Mouse (Mus musculus): ENCODE results near the gene Ppp1r14b.

Gene Ppp1r14b

GRCm38 (mm10) chr19:6943709-6944108, 31.1 kb upstream of the Ppp1r14b start:
- DNase-seq = no peak

- no peak for DNase-seq
Measured at GRCm38 (mm10) chr19:6947742-6948141, 27.0 kb upstream of the Ppp1r14b start.

- DNase-seq = peak; percentile 73 to 81
Measured at GRCm38 (mm10) chr19:6948186-6948585, 26.6 kb upstream of the Ppp1r14b start.

GRCm38 (mm10) chr19:6949532-6949931, 25.2 kb upstream of the Ppp1r14b start:
- no peak for DNase-seq

- no peak for DNase-seq
Measured at GRCm38 (mm10) chr19:6949951-6950350, 24.8 kb upstream of the Ppp1r14b start.

DNA sequence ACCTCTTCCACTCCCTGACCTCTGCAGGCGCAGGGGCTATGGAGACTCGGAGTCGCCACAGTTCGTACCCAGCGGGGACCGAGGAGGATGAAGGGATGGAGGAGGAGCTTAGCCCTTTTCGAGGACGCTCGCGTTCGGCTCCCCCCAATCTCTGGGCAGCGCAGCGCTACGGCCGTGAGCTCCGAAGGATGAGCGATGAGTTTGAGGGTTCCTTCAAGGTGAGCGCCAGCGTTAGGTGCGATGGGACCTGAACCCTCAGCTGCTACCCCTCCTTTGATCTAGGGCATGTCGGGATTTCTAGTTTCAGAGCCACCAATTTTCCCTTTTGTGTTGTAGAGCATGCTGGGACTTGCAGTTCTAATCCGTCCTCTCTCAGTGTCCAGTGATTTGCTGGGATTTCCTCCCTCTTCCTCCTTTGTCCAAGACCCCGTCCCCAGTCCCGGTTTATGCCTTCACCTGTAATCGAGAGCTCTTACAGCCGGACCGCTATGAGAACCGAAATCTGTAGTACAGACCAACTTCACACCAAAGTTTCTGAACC, 24.1 kb upstream of the Ppp1r14b start:
- peak; percentile 65 to 66 for DNase-seq

DNA sequence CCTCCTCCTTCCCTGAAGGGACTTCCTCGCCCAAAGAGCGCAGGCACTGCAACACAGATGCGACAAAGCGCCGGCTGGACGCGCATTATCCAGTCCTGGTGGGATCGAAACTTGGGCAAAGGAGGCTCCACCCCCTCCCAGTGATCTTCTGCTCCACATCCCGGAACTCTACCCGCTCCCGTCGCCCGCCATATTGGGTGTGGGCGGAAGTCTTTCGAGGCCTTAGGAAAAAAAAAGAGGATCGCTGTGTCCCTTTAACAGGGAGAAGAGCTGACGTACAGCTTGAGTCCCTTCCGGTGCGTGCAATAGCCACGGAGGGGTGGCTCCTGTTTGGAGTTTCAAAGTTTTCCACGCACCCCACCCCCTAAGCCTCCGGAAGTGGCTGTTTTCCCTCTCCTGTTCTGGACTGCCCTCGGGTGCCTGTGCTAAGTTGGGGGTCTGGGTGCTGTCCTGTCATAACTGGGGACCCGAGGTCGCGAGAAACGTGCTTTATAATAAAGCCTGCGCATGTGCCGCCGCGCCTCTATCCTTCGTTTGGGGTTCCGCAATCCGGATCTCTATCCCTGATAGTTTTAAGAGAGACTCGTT, 23.3 kb upstream of the Ppp1r14b start:
- DNase-seq = peak; percentile 91 to 96

DNA sequence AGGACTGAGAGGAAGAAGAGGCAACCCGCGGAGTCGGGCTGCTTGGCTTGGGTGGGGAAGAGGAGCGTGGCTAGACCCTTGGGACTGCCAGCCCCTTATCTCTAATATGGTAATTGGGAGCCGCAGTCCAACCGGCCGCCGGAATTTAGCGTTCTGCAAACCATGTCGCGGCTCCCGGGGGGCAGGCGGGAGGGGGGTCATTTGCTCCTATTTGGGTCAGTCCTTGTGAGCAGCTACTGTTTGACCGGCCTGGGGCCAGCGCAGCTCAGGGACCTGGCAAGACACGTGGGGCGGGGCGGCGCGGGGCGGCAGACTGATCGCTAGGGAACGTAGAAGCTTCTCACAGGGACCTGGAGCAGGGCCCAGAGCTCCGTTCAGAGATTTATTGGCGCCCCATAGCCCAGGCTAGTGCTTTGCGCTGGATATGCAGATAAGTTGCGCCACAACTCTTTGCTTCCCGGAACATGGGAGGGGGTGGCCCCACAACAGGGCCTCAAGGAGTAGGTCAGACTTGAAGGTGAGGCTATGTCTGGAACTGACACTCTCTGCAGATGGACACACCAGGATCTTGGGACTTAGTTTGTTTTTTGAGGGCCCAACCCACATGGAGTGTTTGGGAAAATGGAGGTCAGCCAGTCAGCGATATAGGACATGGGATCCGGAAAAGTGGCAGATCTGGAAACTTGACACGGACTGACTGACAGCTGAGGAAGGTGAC, 22.6 kb upstream of the Ppp1r14b start:
- DNase-seq = peak; percentile 78

DNA sequence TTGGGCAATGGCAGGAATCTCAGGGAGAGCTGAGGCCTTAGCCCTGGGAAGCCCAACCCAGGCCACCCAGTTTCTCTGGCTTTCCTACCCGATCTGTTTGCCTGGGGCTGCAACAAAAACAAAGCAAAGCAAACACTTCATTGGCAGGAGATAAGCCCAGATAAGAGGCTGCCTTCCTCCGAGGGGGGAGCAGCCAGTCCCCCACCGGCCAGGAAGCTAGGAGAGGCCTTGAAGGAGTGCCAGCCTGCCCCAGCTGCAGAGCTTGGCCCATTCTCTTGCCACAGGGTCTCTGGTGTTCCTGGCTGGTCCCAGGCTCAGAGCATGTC, 22.1 kb upstream of the Ppp1r14b start:
- DNase-seq = peak in 1 of 2 experiments; percentile 27

- DNase-seq = peak in 1 of 2 experiments; percentile 46
Measured at GRCm38 (mm10) chr19:6954046-6954445, 20.7 kb upstream of the Ppp1r14b start.

DNA sequence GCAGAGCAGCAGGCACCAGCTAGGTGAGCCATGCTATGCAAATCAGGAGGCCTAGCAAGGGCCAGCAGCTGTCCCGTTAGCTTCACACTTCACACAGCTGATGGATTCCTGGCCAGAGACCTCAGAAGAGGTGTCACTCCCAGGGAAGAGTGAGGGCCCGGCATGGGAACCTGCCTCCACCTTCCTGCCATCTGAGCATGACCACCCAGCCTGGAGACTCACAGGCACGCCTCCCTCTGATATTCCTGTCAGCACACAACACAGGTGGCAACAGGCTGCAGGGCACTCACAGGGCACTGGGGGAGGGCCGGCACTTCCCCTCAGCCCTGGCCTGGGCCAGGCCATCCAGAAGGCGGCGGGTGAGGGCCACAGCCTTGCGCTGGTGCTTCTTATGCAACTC, 19.3 kb upstream of the Ppp1r14b start:
- no peak for DNase-seq

DNA sequence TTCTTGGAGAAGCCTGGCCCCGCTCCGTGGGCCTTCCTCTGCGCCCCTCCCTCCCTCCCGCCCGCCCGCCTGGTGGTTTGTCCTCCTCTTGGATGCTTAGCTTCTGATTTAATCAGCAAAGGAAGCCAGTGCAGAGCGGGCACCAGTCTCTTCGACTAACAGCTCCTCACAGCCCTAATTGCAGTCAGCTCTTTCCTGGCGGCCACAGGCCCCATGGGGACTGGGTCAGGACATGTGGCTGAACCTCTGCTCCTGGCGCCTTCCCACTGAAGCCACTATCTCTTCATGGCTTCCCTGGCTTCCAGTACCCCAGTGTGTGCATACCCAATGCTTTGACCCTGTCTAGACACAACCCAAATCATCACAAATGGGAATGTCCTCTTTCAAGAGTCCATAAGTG, 18.3 kb upstream of the Ppp1r14b start:
- DNase-seq = no peak

DNA sequence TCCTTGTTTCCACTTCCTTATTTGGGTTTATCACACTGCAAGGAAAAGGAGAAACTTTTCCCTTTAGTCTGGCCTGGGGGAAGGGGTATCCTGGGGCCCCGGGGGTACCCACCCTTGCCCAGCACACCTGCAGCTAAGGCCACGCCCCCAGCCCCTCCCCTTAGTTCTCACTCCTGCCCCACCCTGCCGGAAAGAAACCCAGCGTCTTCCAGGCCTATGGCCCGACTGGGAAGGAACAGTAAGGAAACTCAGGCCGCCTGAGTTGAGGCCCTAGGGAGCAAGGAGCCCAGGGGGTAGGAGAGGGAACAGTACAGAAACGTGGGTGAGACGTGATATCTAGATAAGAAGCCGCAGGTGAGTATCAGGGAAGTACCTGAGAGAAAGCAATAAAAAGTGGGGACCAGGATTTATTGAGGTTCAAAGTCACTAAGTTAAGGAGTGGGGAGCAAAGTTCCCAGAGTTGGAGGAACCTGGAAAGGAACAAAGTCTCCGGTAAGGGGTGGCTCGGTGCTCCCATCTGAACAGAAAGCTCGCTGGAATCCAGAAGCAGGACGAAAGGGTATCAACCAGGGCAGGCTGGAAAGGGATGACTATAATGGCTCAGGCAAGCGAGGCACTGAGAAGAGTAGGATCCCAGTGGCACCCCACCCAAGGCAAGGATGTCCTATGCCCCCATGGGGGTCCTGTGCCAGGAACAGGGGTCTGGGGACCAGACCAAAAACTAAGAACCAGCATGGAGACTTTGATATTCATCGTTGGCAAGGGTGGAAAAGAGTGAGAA, 6.1 kb upstream of the Ppp1r14b start:
- no peak for DNase-seq

- DNase-seq = no peak
Measured at GRCm38 (mm10) chr19:6969291-6969664, 5.5 kb upstream of the Ppp1r14b start.

DNA sequence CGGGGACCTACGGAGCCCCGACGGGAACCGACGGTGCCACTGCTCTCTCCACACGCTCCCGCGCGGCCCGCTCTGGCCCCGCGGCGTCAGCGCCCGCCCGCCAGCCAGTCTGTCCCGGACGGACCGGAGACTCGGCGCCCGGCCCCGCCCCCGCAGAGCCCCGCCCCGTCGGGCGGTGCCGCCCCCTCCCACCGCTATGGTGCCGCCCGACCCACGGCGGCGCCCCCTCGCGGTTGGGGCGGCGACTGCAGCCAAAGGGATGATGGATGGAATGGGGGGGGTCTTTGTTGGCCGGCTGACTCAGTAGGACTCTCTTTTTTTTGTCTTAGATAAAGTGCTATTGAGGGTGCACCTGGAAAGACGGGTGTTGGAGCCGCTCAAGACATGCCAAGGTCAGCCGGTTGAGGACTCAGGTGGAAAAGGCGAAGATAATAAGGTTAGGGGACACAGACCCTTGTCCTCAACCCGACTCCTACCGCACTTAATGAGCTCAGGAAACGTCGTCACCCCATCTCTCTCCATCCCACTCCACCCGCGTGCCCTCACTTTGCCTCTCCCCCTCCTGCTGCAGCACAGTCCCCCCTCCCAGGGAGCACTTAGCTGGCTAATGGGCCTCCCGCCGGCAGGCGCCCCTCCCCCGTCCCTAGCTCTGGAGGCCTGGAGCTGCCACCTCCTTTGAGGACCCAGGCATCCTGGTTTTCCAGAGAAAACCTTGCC, 4.9 kb upstream of the Ppp1r14b start:
- peak in 1 of 2 experiments; percentile 47 for DNase-seq

DNA sequence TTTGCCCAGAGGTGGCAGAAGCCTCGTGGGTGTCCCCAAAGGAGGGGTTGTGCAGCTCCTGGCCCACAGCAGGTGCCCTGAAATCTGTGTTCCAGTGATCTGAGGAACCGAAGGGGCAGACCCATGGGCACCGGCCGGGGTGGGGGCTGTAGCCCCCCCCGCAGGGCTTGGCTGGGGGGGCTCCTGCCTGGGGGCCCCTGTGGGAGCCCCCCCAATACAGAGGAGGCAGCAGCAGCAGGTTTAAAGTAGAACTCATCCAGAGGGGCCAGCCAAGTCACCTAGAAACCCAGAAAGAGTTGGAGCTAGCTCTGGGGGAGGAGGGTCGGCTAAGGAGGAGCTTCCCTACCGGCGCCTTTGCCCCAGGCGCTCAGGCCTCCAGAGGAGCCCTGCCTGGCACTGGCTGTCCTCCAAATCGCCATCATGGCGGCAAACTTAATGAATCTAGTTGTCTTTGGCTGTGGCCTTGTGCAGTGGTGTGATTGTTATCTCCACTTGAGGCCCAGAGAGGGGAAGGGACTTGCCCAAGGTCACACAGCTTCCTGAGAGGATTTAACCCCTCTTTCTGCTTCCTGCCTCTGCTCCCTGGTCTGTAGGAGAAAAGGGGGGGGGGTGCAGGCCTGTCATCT, 4.2 kb upstream of the Ppp1r14b start:
- no peak for DNase-seq

GRCm38 (mm10) chr19:6971644-6972043, 3.1 kb upstream of the Ppp1r14b start:
- no peak for DNase-seq

- DNase-seq = no peak
Measured at GRCm38 (mm10) chr19:6972247-6972917, 2.4 kb upstream of the Ppp1r14b start.

DNA sequence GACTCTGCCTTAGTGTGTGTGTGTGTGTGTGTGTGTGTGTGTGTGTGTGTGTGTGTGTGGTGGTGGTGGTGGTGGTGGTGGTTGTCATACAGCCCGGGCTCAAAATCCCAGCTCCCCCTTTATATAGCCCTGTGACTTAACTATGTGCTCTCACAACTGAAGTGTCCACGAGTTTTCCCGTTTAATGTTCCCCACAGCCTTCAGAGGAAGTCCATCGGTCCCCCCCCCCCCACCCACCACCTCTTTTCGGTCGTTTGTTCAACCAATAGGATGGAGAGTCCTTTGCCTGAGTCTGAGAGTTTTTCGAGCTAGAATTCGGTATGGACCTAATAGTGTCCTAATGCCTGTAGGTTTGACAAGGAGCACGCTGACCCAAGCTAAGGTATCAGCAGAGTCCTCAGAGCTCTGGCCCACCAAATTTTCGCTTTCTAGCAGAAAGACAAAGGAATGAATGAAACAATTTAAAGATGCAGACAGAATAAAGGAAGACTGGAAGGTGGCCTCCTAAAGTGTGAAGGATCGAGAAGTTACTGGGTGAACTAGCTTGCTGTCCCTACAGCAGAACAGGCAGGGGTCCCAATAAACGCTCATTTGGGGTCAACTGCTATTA, 1.1 kb upstream of the Ppp1r14b start:
- DNase-seq = no peak

DNA sequence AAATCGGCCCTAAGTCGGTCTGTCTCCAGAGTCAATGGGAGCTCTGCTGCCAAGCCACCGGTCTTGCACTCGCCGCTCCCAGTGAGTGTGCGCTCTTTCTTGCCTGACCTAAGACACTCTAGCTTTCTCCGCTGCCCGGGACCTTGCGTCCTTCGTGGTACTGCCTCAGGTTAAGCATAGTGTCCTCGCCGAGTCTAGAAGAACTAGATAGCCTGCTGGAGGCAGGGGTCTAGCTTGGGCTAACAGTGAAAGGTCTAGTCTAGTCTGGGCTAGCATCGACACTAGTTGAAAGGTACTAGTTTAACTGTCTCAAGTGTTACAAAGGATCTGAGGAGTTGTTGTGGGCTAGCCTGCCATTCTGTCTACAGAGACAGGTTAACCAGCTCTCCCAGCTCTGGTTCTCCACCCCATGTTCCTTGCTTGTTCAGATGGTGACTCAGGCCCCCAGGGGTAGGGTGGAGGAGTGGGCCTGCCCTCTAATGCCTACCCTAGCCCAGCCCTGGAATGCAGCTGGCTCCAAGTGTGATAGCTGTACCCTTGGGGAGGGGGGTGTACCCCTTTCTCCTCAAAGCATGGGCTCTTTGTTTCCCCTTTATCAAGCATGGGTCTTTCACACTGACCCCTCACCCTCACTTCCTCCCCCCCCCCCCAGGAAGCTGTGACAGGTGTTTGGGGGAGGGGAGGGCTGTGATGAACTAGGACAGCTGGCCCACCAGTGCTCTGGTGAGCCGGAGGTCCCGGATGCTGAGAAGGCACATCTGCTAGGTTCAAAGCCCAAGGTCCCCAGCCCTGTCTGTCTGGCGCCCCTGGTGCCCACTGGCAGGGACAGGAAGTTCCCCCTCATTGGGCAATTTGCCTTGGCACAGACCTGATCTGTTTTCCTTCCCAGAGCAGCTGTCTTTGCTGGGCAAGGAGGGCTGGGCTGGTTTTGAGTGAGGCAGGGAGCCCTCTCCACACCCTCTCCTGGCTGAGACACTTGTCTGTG, 1.1 kb downstream of the Ppp1r14b start, which contains the start of gene Plcb3:
TSS of gene Plcb3 (minus strand) at position 934 of the 985 bp plus-strand sequence.
- peak; percentile 42 to 50 for DNase-seq

Measured in cerebellum, adult 18-20 months (tissue).